In the genomic region with DNA sequence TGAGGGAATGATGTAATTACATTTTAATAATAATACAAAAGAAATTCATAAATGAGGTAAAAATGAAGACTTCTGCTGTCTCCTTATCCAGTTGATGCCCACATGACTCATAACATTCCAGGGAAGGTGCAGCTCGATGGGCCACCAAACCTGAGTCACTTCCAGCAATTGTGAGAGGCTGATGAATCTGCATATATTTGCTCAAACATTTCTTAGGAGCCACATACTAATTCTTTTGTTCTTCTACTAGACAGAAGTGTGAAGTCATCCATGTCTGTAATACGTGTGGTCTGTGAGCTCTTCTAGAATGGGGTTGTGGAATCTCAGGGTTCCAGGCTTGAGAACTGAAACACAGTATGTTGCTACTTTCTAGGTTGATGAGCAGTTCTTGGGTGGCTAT, we compare ENCODE assay signal across 19 mouse cellular contexts.
DNase-seq lines count a peak whose midpoint lies in the region; ATAC-seq and TF ChIP-seq lines count a peak whose summit lies in the region.
"Had no signal": no experiment of that assay in that cellular context is flagged by ENCODE, and none has a peak within 500 bp of the region (broad histone marks: within the 10 kb centered on the region; RNA-seq: fewer than 3 reads in every experiment).

No protein-coding gene starts in this region.

- H3K36me3 ChIP-seq in C2C12 (ENCODE audit: control insufficient read depth, insufficient read depth), result no peaks in the 10 kb centered on the region
- H3K36me3 ChIP-seq: embryonic facial prominence, embryonic 10.5 days; embryonic facial prominence, embryonic 12.5 days; forebrain, embryonic 15.5 days had no signal

- POLR2A ChIA-PET in Patski (lab: Charles Lee), result interaction anchor here (0.6 kb wide), 1 partner anchor 335 kb away, joined by 3 read pairs; no protein-coding TSS in a partner anchor

- no peaks in the 10 kb centered on the region for H3K79me2 ChIP-seq in C2C12 (ENCODE audit: control insufficient read depth, insufficient read depth)

- no peaks in the 10 kb centered on the region for H3K79me3 ChIP-seq in C2C12 (ENCODE audit: low read depth)

- TF ChIP-seq CTCF in C2C12 (IDR thresholded peaks at IDR 0.05; ENCODE audit: control insufficient read depth, insufficient read depth, insufficient read length), result no peak
- no peak for TF ChIP-seq CTCF in Patski (IDR thresholded peaks at IDR 0.05)

- CTCF ChIA-PET in Patski (lab: Charles Lee), result no interaction called here

- H3K27me3 ChIP-seq in C2C12 (ENCODE audit: control insufficient read depth, insufficient read depth, insufficient read length), result no peaks in the 10 kb centered on the region
- H3K27me3 ChIP-seq in Patski, result no peaks in the 10 kb centered on the region

- H3ac ChIP-seq in C2C12 (ENCODE audit: control insufficient read depth, insufficient read length, low read depth), result no peak overlapping the region

- H3K4me3 ChIP-seq in C2C12 (ENCODE audit: insufficient read depth, poor library complexity, severe bottlenecking), result no peak overlapping the region
- H3K4me3 ChIP-seq: embryonic facial prominence, embryonic 10.5 days; embryonic facial prominence, embryonic 12.5 days; forebrain, embryonic 13.5 days; forebrain, embryonic 15.5 days had no signal

- in situ Hi-C loops in Patski (cut with MboI; ENCODE audit: low pct_unique_long_range_greater_than_20kb), result no loop called here

- peak; percentile 52 for DNase-seq in 3T3-L1 (ENCODE audit: low read depth, low spot score)
- DNase-seq in Patski (ENCODE audit: low read depth, low spot score), result no peak
- DNase-seq in ovary, adult 18-20 months (ENCODE audit: low spot score), result no peak
- no peak for DNase-seq in c-Kit-positive CD71-positive TER-119-positive erythroid progenitor cells, embryonic 14.5 days (ENCODE audit: low spot score)
- DNase-seq: adrenal gland, adult 2 months; adrenal gland, postnatal 10 days; adrenal gland, postnatal 25 days; B cell, adult 2 months; cerebellum, adult 11-12 months; cerebellum, adult 2 months; cerebellum, adult 9-10 months; cerebellum, postnatal 10 days; cerebellum, postnatal 25 days; forebrain, postnatal 0 days had no signal

- peak; percentile 60 for ATAC-seq in Patski
- ATAC-seq: forebrain, embryonic 13.5 days; forebrain, embryonic 15.5 days; forebrain, postnatal 0 days had no signal

TF ChIP-seq in C2C12, 6 proteins besides CTCF, POLR2A, EP300 and RAD21:
- TF ChIP-seq FOSL1 (IDR thresholded peaks at IDR 0.05; ENCODE audit: insufficient read depth, low read length, poor library complexity, severe bottlenecking) (peak; percentile 8), MAX (IDR thresholded peaks at IDR 0.05) (no peak)
